Mouse (Mus musculus): ENCODE data around the gene Mob3b. TPM values are rescaled to one million over a fixed set of nuclear protein-coding genes. Genes with fewer than 3 reads are reported as not detected.

The Mob3b gene
- total RNA-seq, 2 experiments from 2014 or later = 4.9 to 5.4 TPM

GRCm38 (mm10) chr4:35086067-35086700 is 71.1 kb downstream of the Mob3b start:
- intact Hi-C loops (cut with DNase I) = no loop called here
- DNase-seq (ENCODE audit: low spot score in 2 of 2) = no peak

GRCm38 (mm10) chr4:35084060-35084459 is 73.2 kb downstream of the Mob3b start:
- DNase-seq (ENCODE audit: low spot score in 2 of 2) = no peak
- intact Hi-C loops (cut with DNase I) = no loop called here

GRCm38 (mm10) chr4:35082476-35083114 is 74.7 kb downstream of the Mob3b start:
- no peak for DNase-seq (ENCODE audit: low spot score in 2 of 2)
- intact Hi-C loops (cut with DNase I) = no loop called here

GRCm38 (mm10) chr4:35080285-35080684 is 77.0 kb downstream of the Mob3b start:
- DNase-seq (ENCODE audit: low spot score in 2 of 2) = no peak
- intact Hi-C loops (cut with DNase I) = no loop called here

- no peak for DNase-seq (ENCODE audit: low spot score in 2 of 2)
Measured at GRCm38 (mm10) chr4:35068739-35069138, 88.5 kb downstream of the Mob3b start.

GRCm38 (mm10) chr4:35066163-35066562 is 91.1 kb downstream of the Mob3b start:
- no peak for DNase-seq (ENCODE audit: low spot score in 2 of 2)
- intact Hi-C loops (cut with DNase I) = no loop called here

More at GRCm38 (mm10) chr4:35068739-35069138, 88.5 kb downstream of the Mob3b start:
- intact Hi-C loops (cut with DNase I) = no loop called here

- DNase-seq (ENCODE audit: low spot score in 2 of 2) = no peak
- intact Hi-C loops (cut with DNase I) = no loop called here
Measured at GRCm38 (mm10) chr4:35065075-35065838, 92.0 kb downstream of the Mob3b start.

- intact Hi-C loops (cut with DNase I) = no loop called here
- DNase-seq (ENCODE audit: low spot score in 2 of 2) = no peak
Measured at GRCm38 (mm10) chr4:35063146-35063719, 94.1 kb downstream of the Mob3b start.

GRCm38 (mm10) chr4:35060964-35061363 is 96.3 kb downstream of the Mob3b start:
- DNase-seq (ENCODE audit: low spot score in 2 of 2) = no peak
- intact Hi-C loops (cut with DNase I) = no loop called here

- DNase-seq (ENCODE audit: low spot score in 2 of 2) = no peak
- intact Hi-C loops (cut with DNase I) = no loop called here
Measured at GRCm38 (mm10) chr4:35060401-35060800, 96.9 kb downstream of the Mob3b start.

GRCm38 (mm10) chr4:35054362-35054761 is 102.9 kb downstream of the Mob3b start:
- intact Hi-C loops (cut with DNase I) = no loop called here

GRCm38 (mm10) chr4:35052174-35052942 is 104.9 kb downstream of the Mob3b start:
- no peak for DNase-seq (ENCODE audit: low spot score in 2 of 2)
- intact Hi-C loops (cut with DNase I) = no loop called here

More at GRCm38 (mm10) chr4:35054362-35054761, 102.9 kb downstream of the Mob3b start:
- no peak for DNase-seq (ENCODE audit: low spot score in 2 of 2)

- intact Hi-C loops (cut with DNase I) = no loop called here
- DNase-seq (ENCODE audit: low spot score in 2 of 2) = no peak
Measured at GRCm38 (mm10) chr4:35051152-35051551, 106.1 kb downstream of the Mob3b start.

GRCm38 (mm10) chr4:35049742-35050058 is 107.6 kb downstream of the Mob3b start:
- intact Hi-C loops (cut with DNase I) = no loop called here
- no peak for DNase-seq (ENCODE audit: low spot score in 2 of 2)

- intact Hi-C loops (cut with DNase I) = no loop called here
- DNase-seq (ENCODE audit: low spot score in 2 of 2) = no peak
Measured at GRCm38 (mm10) chr4:35049036-35049741, 108.1 kb downstream of the Mob3b start.

- intact Hi-C loops (cut with DNase I) = no loop called here
- DNase-seq (ENCODE audit: low spot score in 2 of 2) = no peak
Measured at GRCm38 (mm10) chr4:35040896-35041295, 116.4 kb downstream of the Mob3b start.

GRCm38 (mm10) chr4:35040306-35040705 is 117.0 kb downstream of the Mob3b start:
- intact Hi-C loops (cut with DNase I) = no loop called here
- DNase-seq (ENCODE audit: low spot score in 2 of 2) = no peak

- intact Hi-C loops (cut with DNase I) = no loop called here
- no peak for DNase-seq (ENCODE audit: low spot score in 2 of 2)
Measured at GRCm38 (mm10) chr4:35037824-35038223, 119.5 kb downstream of the Mob3b start.

Data from left cerebral cortex, postnatal 36 days (tissue).